In genomic region chr10:13971268-13971667, GRCm38 (mm10) we compare ENCODE assay signal across 24 mouse cellular contexts. TPM values are rescaled to one million over a fixed set of nuclear protein-coding genes. Genes with fewer than 3 reads are reported as not detected.
DNase-seq lines count a peak whose midpoint lies in the region; ATAC-seq and TF ChIP-seq lines count a peak whose summit lies in the region.
"Had no signal": no experiment of that assay in that cellular context is flagged by ENCODE, and none has a peak within 500 bp of the region (broad histone marks: within the 10 kb centered on the region; RNA-seq: fewer than 3 reads in every experiment).

No protein-coding gene starts in this region.

- TF ChIP-seq POLR2A in myocyte (IDR thresholded peaks at IDR 0.05; ENCODE audit: insufficient read length, low read depth) = no peak

- peak; percentile 49 to 65 for DNase-seq in cerebellum, postnatal 10 days
- DNase-seq in cerebellum, adult 9-11 months = no peak
- DNase-seq in forebrain, embryonic 11.5 days (ENCODE audit: low spot score) = no peak
- DNase-seq in retina, postnatal 1 day = peak; percentile 40
- no peak for DNase-seq in spleen, postnatal 4 days (ENCODE audit: low spot score in 2 of 2)
- DNase-seq: adrenal gland, adult 8-10 months; adrenal gland, postnatal 14 days; adrenal gland, postnatal 36 days; B cell, adult 2 months; cerebellum, adult 11-12 months; cerebellum, adult 2 months; cerebellum, adult 9-10 months; forebrain, postnatal 0 days had no signal

- H3K27me3 ChIP-seq in forebrain, embryonic 16.5 days (replicated peaks; ENCODE audit: control insufficient read depth, insufficient read depth, low read length) = no peaks in the 10 kb centered on the region
- H3K27me3 ChIP-seq in forebrain, embryonic 11.5 days (ENCODE audit: control insufficient read depth, insufficient read depth, low read length) = no peaks in the 10 kb centered on the region
- no peaks in the 10 kb centered on the region for H3K27me3 ChIP-seq in myocyte (ENCODE audit: control insufficient read depth, insufficient read depth, insufficient read length)
- H3K27me3 ChIP-seq: CH12.LX; embryonic facial prominence, embryonic 12.5 days; forebrain, embryonic 12.5 days; Patski had no signal

- H3ac ChIP-seq in myocyte (ENCODE audit: control insufficient read depth, insufficient read length) = no peak overlapping the region

- H3K36me3 ChIP-seq in forebrain, embryonic 16.5 days (ENCODE audit: control insufficient read depth, insufficient read depth) = no peaks in the 10 kb centered on the region
- H3K36me3 ChIP-seq in forebrain, embryonic 11.5 days (ENCODE audit: control insufficient read depth, insufficient read depth, low read length) = no peaks in the 10 kb centered on the region
- no peaks in the 10 kb centered on the region for H3K36me3 ChIP-seq in myocyte (ENCODE audit: control insufficient read depth, insufficient read depth)
- H3K36me3 ChIP-seq: embryonic facial prominence, embryonic 10.5 days; embryonic facial prominence, embryonic 12.5 days; forebrain, embryonic 12.5 days; G1E had no signal

- peak overlapping the region; percentile 6; the same call in 1 of the 2 replicates for H3K4me2 ChIP-seq in forebrain, embryonic 16.5 days (ENCODE audit: low read length)
- H3K4me2 ChIP-seq in forebrain, embryonic 11.5 days (ENCODE audit: low read depth, low read length, severe bottlenecking) = no peak overlapping the region
- H3K4me2 ChIP-seq in myocyte (ENCODE audit: low read depth) = peak overlapping the region; percentile 8
- H3K4me2 ChIP-seq: embryonic facial prominence, embryonic 12.5 days; forebrain, embryonic 12.5 days had no signal

- H3K9me3 ChIP-seq in forebrain, embryonic 16.5 days (ENCODE audit: control insufficient read depth, low read length) = no peaks in the 10 kb centered on the region
- no peaks in the 10 kb centered on the region for H3K9me3 ChIP-seq in forebrain, embryonic 11.5 days (ENCODE audit: control insufficient read depth, low read length)
- H3K9me3 ChIP-seq: embryonic facial prominence, embryonic 10.5 days; embryonic facial prominence, embryonic 12.5 days; forebrain, embryonic 12.5 days; G1E had no signal

- H3K9ac ChIP-seq in forebrain, embryonic 16.5 days (replicated peaks; ENCODE audit: low read depth, low read length) = no peak overlapping the region
- H3K9ac ChIP-seq in forebrain, embryonic 11.5 days (ENCODE audit: low read length) = no peak overlapping the region
- H3K9ac ChIP-seq: embryonic facial prominence, embryonic 12.5 days; forebrain, embryonic 12.5 days; forebrain, postnatal 0 days had no signal

- no peak overlapping the region for H3K27ac ChIP-seq in forebrain, embryonic 16.5 days (ENCODE audit: low read length)
- no peak overlapping the region for H3K27ac ChIP-seq in forebrain, embryonic 11.5 days (ENCODE audit: low read depth, low read length)
- H3K27ac ChIP-seq: embryonic facial prominence, embryonic 10.5 days; embryonic facial prominence, embryonic 12.5 days; forebrain, embryonic 12.5 days had no signal

- no peak overlapping the region for H3K4me3 ChIP-seq in forebrain, embryonic 16.5 days (replicated peaks; ENCODE audit: low read length)
- no peak overlapping the region for H3K4me3 ChIP-seq in forebrain, embryonic 11.5 days (ENCODE audit: low read depth, low read length)
- no peak overlapping the region for H3K4me3 ChIP-seq in myocyte
- H3K4me3 ChIP-seq: embryonic facial prominence, embryonic 10.5 days; embryonic facial prominence, embryonic 12.5 days; forebrain, embryonic 12.5 days had no signal

- peaks cover 77% of the 10 kb centered on the region for H3K79me2 ChIP-seq in myocyte (ENCODE audit: control insufficient read depth, insufficient read depth)

- no peak for ATAC-seq in forebrain, embryonic 16.5 days
- ATAC-seq in forebrain, embryonic 11.5 days (replicated peaks; ENCODE audit: low FRiP score) = no peak
- ATAC-seq: activated CD4-positive, CD25-positive, alpha-beta regulatory T cell, adult 4 months; CD4-positive, CD25-positive, alpha-beta regulatory T cell, adult 4 months; forebrain, embryonic 14.5 days; forebrain, postnatal 0 days; Patski had no signal

- WGBS in forebrain, embryonic 16.5 days = 73% methylated on average over 5 of the region's 5 CpGs
- WGBS in forebrain, embryonic 11.5 days = 56% methylated on average over 5 of the region's 5 CpGs

- peaks cover 24% of the 10 kb centered on the region for H3K4me1 ChIP-seq in forebrain, embryonic 16.5 days (replicated peaks; ENCODE audit: control insufficient read depth, insufficient read depth, low read length)
- no peaks in the 10 kb centered on the region for H3K4me1 ChIP-seq in forebrain, embryonic 11.5 days (replicated peaks; ENCODE audit: control insufficient read depth, insufficient read depth, low read length)

TF ChIP-seq in myocyte, 11 proteins besides CTCF, POLR2A, EP300 and RAD21:
- TF ChIP-seq TCF3 (IDR thresholded peaks at IDR 0.05; ENCODE audit: insufficient read length, low read depth) (no peak), SRF (IDR thresholded peaks at IDR 0.05; ENCODE audit: control insufficient read depth, insufficient read length, low read depth) (no peak), POLR2AphosphoS2 (IDR thresholded peaks at IDR 0.05; ENCODE audit: insufficient read length, low read depth) (no peak), CEBPB (IDR thresholded peaks at IDR 0.05; ENCODE audit: insufficient read depth, poor library complexity, severe bottlenecking) (no peak), MYOD1 (IDR thresholded peaks at IDR 0.05; ENCODE audit: control insufficient read depth in 1 of 3, insufficient read length in 2 of 3, low read depth in 2 of 3) (no peak), MAX (IDR thresholded peaks at IDR 0.05; ENCODE audit: low read depth) (no peak), USF1 (IDR thresholded peaks at IDR 0.05; ENCODE audit: low read depth) (no peak), REST (IDR thresholded peaks at IDR 0.05; ENCODE audit: insufficient read depth, insufficient read length) (no peak), MYOG (IDR thresholded peaks at IDR 0.05; ENCODE audit: control insufficient read depth in 1 of 3, insufficient read depth in 1 of 3, insufficient read length in 2 of 3, low read depth in 2 of 3) (no peak), TCF12 (IDR thresholded peaks at IDR 0.05; ENCODE audit: insufficient read depth, poor library complexity, severe bottlenecking) (no peak), E2F4 (IDR thresholded peaks at IDR 0.05; ENCODE audit: insufficient read depth) (no peak)
TF ChIP-seq in myocyte: peak in this region for 0.

RNA-seq across cellular contexts. Expression of gene Hivep2, which starts 5.4 kb away (rescaled TPM):
- polyA plus RNA-seq in forebrain, embryonic 16.5 days (2015; fragmentation: Nextera tagmentation; extraction: Ambion mirVana) = 31.0 and 36.3 TPM in 2 replicates
- 3.6 and 4.7 TPM in 2 replicates for polyA plus RNA-seq in forebrain, embryonic 11.5 days (2014; fragmentation: Nextera tagmentation; extraction: Ambion mirVana)
- polyA plus RNA-seq in myocyte (2012; fragmentation: generic; extraction: Trizol) = 9.6 TPM
- polyA plus RNA-seq: G1E had no signal

Comparison
In these comparisons a context has a peak if more than half of its experiments do, and no peak if none do; other contexts are left out.
1. DNase-seq: peak in cerebellum, postnatal 10 days (2 of 2) and retina, postnatal 1 day (single experiment); none in cerebellum, adult 9-11 months (single experiment), forebrain, embryonic 11.5 days (single experiment) and spleen, postnatal 4 days (0 of 2).